ENCODE assay signal across 20 mouse cellular contexts in the genomic region with DNA sequence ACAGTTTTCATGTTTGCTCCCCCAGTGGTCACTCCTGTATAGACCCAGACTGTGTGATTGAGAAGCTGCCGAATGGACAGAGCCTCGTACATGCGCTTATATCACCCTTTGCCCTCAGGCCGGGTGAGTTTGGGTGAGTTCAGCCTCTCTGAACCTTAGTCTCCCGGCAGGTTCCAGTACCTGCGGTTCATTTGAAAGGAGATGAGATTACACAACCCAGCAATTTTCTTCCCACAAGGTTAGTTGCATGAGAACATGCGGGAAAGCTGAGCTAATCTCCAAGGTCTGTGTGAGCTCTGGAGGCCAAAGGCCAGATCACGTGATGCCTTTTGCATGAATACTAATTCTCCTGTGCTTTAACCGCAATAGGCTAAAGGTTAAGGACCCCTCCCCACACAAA.
DNase-seq lines count a peak whose midpoint lies in the region; ATAC-seq and TF ChIP-seq lines count a peak whose summit lies in the region.
"Had no signal": no experiment of that assay in that cellular context is flagged by ENCODE, and none has a peak within 500 bp of the region (broad histone marks: within the 10 kb centered on the region; RNA-seq: fewer than 3 reads in every experiment).

No protein-coding gene starts in this region.

- no peaks in the 10 kb centered on the region for H3K27me3 ChIP-seq in liver, postnatal 0 days (ENCODE audit: insufficient read depth, low read length)
- no peaks in the 10 kb centered on the region for H3K27me3 ChIP-seq in cerebellum, adult 2 months (ENCODE audit: control insufficient read depth, insufficient read depth, low read length)
- peaks cover 11% of the 10 kb centered on the region; the same call in 1 of the 2 replicates for H3K27me3 ChIP-seq in forebrain, embryonic 13.5 days
- H3K27me3 ChIP-seq: embryonic facial prominence, embryonic 15.5 days; neural tube, embryonic 12.5 days had no signal

- ATAC-seq in liver, postnatal 0 days: peak; percentile 71
- ATAC-seq in forebrain, embryonic 13.5 days: no peak
- ATAC-seq: activated CD4-positive, CD25-positive, alpha-beta regulatory T cell, adult 4 months; CD4-positive, CD25-positive, alpha-beta regulatory T cell, adult 4 months; forebrain, postnatal 0 days; hindbrain, postnatal 0 days had no signal

- no peak overlapping the region for H3K4me2 ChIP-seq in liver, postnatal 0 days (ENCODE audit: low read depth, low read length)
- H3K4me2 ChIP-seq in forebrain, embryonic 13.5 days: no peak overlapping the region
- H3K4me2 ChIP-seq: embryonic facial prominence, embryonic 15.5 days; limb, embryonic 13.5 days; midbrain, embryonic 11.5 days; neural tube, embryonic 12.5 days had no signal

- TF ChIP-seq POLR2A in cerebellum, adult 2 months (IDR thresholded peaks at IDR 0.05; ENCODE audit: borderline replicate concordance, insufficient read depth, low read length): no peak

- no peak overlapping the region for H3K27ac ChIP-seq in liver, postnatal 0 days (ENCODE audit: low read depth)
- no peak overlapping the region for H3K27ac ChIP-seq in cerebellum, adult 2 months (ENCODE audit: insufficient read depth, low read length)
- H3K27ac ChIP-seq in forebrain, embryonic 13.5 days: no peak overlapping the region
- H3K27ac ChIP-seq: embryonic facial prominence, embryonic 15.5 days; hindbrain, embryonic 10.5 days; hindbrain, postnatal 0 days; limb, embryonic 13.5 days; macrophage; neural tube, embryonic 12.5 days had no signal

- H3K4me1 ChIP-seq in liver, postnatal 0 days (ENCODE audit: insufficient read depth): 0 out of 2 replicates have a peak, but pooled peaks cover 4% of the 10 kb centered on the region
- H3K4me1 ChIP-seq in cerebellum, adult 2 months (ENCODE audit: control insufficient read depth, insufficient read depth, low read length): no peaks in the 10 kb centered on the region
- H3K4me1 ChIP-seq in forebrain, embryonic 13.5 days: peaks cover 12% of the 10 kb centered on the region
- H3K4me1 ChIP-seq: embryonic facial prominence, embryonic 15.5 days; hindbrain, embryonic 10.5 days; limb, embryonic 13.5 days; neural tube, embryonic 12.5 days had no signal

- TF ChIP-seq EP300 in liver, postnatal 0 days (IDR thresholded peaks at IDR 0.05; ENCODE audit: low read depth): no peak

- peak; percentile 2; the same call in 1 of the 2 replicates for TF ChIP-seq CTCF in liver, postnatal 0 days (IDR thresholded peaks at IDR 0.05; ENCODE audit: low read depth)
- no peak for TF ChIP-seq CTCF in cerebellum, adult 2 months (IDR thresholded peaks at IDR 0.05; ENCODE audit: borderline replicate concordance, insufficient read depth, low read depth, low read length)

- peak; percentile 58 for DNase-seq in adrenal gland, adult 2 months
- no peak for DNase-seq in adrenal gland, postnatal 4 days (ENCODE audit: low spot score in 2 of 2)
- DNase-seq in kidney, postnatal 25 days: peak; percentile 14 to 65
- no peak for DNase-seq in kidney, postnatal 10 days
- peak; percentile 41 to 54 for DNase-seq in adrenal gland, postnatal 36 days
- no peak for DNase-seq in liver, postnatal 0 days
- DNase-seq in cerebellum, adult 2 months: no peak
- DNase-seq: cerebellum, postnatal 14 days; forebrain, postnatal 0 days; thymus, postnatal 25 days had no signal

- 52% methylated on average over 9 of the region's 9 CpGs for WGBS in liver, postnatal 0 days (ENCODE audit: insufficient replicate concordance)
- WGBS in cerebellum, adult 2 months: 93% methylated on average over 9 of the region's 9 CpGs
- WGBS in forebrain, embryonic 13.5 days: 83% methylated on average over 9 of the region's 9 CpGs

- H3K9me3 ChIP-seq in liver, postnatal 0 days (ENCODE audit: low read length): peaks cover 2% of the 10 kb centered on the region; the same call in 1 of the 2 replicates
- no peaks in the 10 kb centered on the region for H3K9me3 ChIP-seq in forebrain, embryonic 13.5 days (replicated peaks)
- H3K9me3 ChIP-seq: embryonic facial prominence, embryonic 15.5 days; hindbrain, embryonic 10.5 days had no signal

- no peak overlapping the region for H3K9ac ChIP-seq in liver, postnatal 0 days (replicated peaks)
- no peak overlapping the region for H3K9ac ChIP-seq in forebrain, embryonic 13.5 days
- H3K9ac ChIP-seq: embryonic facial prominence, embryonic 15.5 days; forebrain, postnatal 0 days; limb, embryonic 13.5 days; neural tube, embryonic 12.5 days had no signal

- no peak overlapping the region for H3K4me3 ChIP-seq in liver, postnatal 0 days (ENCODE audit: low read depth, low read length)
- H3K4me3 ChIP-seq in cerebellum, adult 2 months (replicated peaks; ENCODE audit: insufficient read depth, low read depth, low read length): no peak overlapping the region
- H3K4me3 ChIP-seq in forebrain, embryonic 13.5 days: no peak overlapping the region
- H3K4me3 ChIP-seq: embryonic facial prominence, embryonic 15.5 days; hindbrain, embryonic 10.5 days; limb, embryonic 13.5 days; neural tube, embryonic 12.5 days had no signal

- H3K36me3 ChIP-seq in liver, postnatal 0 days (replicated peaks; ENCODE audit: insufficient read depth, low read length): no peaks in the 10 kb centered on the region
- H3K36me3 ChIP-seq in forebrain, embryonic 13.5 days (ENCODE audit: poor library complexity, severe bottlenecking): no peaks in the 10 kb centered on the region
- H3K36me3 ChIP-seq: embryonic facial prominence, embryonic 15.5 days; hindbrain, embryonic 10.5 days; limb, embryonic 13.5 days; neural tube, embryonic 12.5 days had no signal

Comparison
In these comparisons a context has a peak if more than half of its experiments do, and no peak if none do; other contexts are left out.
1. DNase-seq: peak in adrenal gland, adult 2 months (single experiment), kidney, postnatal 25 days (2 of 2) and adrenal gland, postnatal 36 days (2 of 2); none in adrenal gland, postnatal 4 days (0 of 2), kidney, postnatal 10 days (single experiment), liver, postnatal 0 days (single experiment) and cerebellum, adult 2 months (0 of 2).